Mouse (Mus musculus): ENCODE results near the gene Nf2.

- TF ChIP-seq CTCF (IDR thresholded peaks at IDR 0.05; ENCODE audit: control insufficient read depth, insufficient read depth, low read length) (no peak), POLR2A (IDR thresholded peaks at IDR 0.05; ENCODE audit: borderline replicate concordance, control insufficient read depth, low read depth, low read length) (no peak)
These were observed 56.3 kb downstream of the Nf2 start for GRCm38 (mm10) chr11:4793006-4793405.
